Mouse (Mus musculus): ENCODE results near the gene Zfhx2.

GRCm38 (mm10) chr14:55015767-55016111, 76.4 kb downstream of the Zfhx2 start:
- no peak for TF ChIP-seq CTCF (IDR thresholded peaks at IDR 0.05; ENCODE audit: borderline replicate concordance, control insufficient read depth, extremely low read depth, insufficient read depth, low read length, poor library complexity)
- no peak for TF ChIP-seq POLR2A (IDR thresholded peaks at IDR 0.05; ENCODE audit: control insufficient read depth, extremely low read depth, insufficient read depth, low read length, poor library complexity)
